Mouse (Mus musculus) right cerebral cortex, postnatal 36 days (tissue): ENCODE measurements around the gene H2-M5.

Source experiments
- DNase-seq, 2 experiments: peaks; one replicate each; pipeline ENCODE4 v3.0.0; 2022; ENCODE audit warnings: low spot score in 2 of 2, mixed read lengths in 1 of 2

H2-M5 gene

GRCm38 (mm10) chr17:36948286-36948685, 41.1 kb downstream of the H2-M5 start:
- DNase-seq, result no peak

- DNase-seq, result peak in 1 of 2 experiments; percentile 55
These were observed 42.1 kb downstream of the H2-M5 start for GRCm38 (mm10) chr17:36947051-36947819.

DNA sequence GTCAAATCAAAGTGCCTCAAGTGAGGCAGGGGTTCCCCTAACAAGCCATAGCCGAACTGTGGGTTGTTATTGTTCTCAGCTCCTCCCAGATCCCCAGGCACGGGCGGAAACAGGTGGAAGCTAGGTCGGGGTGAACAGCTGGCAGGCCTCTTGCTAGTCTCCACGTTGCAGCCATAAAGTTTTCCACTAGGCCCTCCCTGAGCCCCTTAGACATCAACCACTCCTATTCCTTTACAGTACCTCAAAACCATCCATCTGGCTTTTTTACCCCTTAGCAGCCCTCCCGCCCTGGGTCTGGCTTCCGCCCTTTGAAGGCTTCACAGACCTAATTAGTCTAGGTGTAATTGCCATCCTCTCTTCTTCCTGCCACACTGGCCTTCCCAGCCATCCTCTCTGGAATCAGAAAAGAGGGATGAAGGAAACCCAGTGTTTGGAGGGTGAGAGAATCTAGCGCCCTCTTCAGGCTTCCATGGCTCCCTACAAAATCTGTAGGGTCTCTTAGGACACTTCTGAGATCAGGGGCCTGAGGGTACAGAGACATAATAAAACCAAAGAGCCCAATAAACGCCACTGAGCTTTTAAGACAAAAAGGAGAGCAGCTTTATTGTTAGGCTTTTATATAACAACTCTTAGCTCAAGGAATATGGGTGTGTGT, 45.1 kb downstream of the H2-M5 start:
- DNase-seq, result no peak

GRCm38 (mm10) chr17:36943691-36944090, 45.6 kb downstream of the H2-M5 start:
- DNase-seq, result no peak

GRCm38 (mm10) chr17:36942791-36943471, 46.4 kb downstream of the H2-M5 start, which contains the start of gene Rnf39:
Gene Rnf39, plus strand, starts transcription at chr17:36942918.
- no peak for DNase-seq

DNA sequence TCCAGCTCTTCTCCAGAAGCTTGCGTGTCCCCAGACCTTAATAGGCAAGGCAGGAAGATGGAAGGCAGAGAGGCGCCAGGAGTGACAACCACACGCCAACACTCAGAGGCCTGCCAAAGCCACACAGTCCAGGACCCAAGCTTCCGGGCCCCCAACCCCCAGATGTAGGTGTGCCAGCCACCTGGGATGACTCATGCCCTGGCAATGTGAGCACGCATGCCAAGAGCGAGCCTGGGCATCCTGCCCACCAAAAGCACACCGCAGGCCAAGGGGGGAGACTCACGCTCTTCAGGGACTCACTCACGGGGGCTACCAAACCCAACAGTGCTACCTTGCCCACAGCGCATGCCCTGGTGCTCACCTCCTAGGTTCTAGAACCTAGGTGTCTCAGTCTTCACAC, 46.9 kb downstream of the H2-M5 start:
- peak in 1 of 2 experiments; percentile 67 for DNase-seq

- DNase-seq, result no peak
These were observed 51.3 kb downstream of the H2-M5 start for GRCm38 (mm10) chr17:36938056-36938455.
